Mouse (Mus musculus) small intestine, adult 2 months (tissue): ENCODE measurements around the gene Sparcl1.

Source experiments
- CTCF ChIP-seq: fragments of 200-500 bp; IDR thresholded peaks from 2 replicates; pipeline ENCODE4 v1.5.1; 2012; ENCODE audit warnings: low read depth, mild to moderate bottlenecking, control low read depth, inconsistent platforms, low read length, moderate library complexity, mixed read lengths; ENCODE audit not compliant: insufficient replicate concordance, insufficient read length; ENCODE audit errors: extremely low read depth
- POLR2A ChIP-seq: fragments of 200-500 bp; IDR thresholded peaks from 2 replicates; pipeline ENCODE4 v1.6.1; 2012; ENCODE audit warnings: low read depth, mild to moderate bottlenecking, control low read depth, inconsistent platforms, low read length, moderate library complexity

DNA sequence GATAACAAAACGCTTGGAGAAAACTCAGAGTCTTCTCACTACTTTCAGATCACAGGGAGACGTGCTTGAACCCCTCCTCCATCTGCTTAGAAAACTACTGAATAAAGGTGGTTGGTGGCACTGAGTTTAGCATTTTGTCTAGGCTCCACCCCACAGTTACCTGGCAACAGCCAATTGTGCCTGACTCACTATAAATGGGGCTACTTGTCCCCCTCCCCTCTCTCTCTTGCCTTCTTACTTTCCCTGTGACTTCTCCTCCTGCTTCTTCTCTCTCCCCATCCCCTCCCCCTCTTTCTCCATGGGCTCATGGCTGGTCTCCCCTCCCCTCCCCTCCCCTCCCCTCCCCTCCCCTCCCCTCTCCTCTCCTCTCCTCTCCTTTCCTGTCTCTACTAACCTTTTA lies 9.4 kb downstream of the Sparcl1 start:
- TF ChIP-seq CTCF (no peak), POLR2A (no peak)
